Mouse (Mus musculus) forebrain, postnatal 0 days (tissue): ENCODE measurements at regions not wholly inside any gene's neighbourhood (a gene's known extent, or its start where the extent isn't known, plus 50 kb on each side); places are given as distances from the start of the nearest gene placed in this dataset.

Experiments used
- ATAC-seq: fragments of 200-750 bp; cut with Nextera tagmentation; 2 replicates; pipeline ENCODE4 v1.8.0; 2017; ENCODE audit warnings: mild to moderate bottlenecking, moderate library complexity
- DNase-seq: peaks from one replicate; pipeline ENCODE4 v3.0.0-alpha.2; 2015
- H3K27ac ChIP-seq: fragments of 300-500 bp; sonication (generic); 2 replicates; pipeline ENCODE4 v1.5.1; 2014; ENCODE audit warnings: low read depth, mild to moderate bottlenecking, antibody characterized with exemption, low read length, moderate library complexity, mixed read lengths
- H3K27me3 ChIP-seq: fragments of 300-500 bp; sonication (generic); 2 replicates; pipeline ENCODE4 v1.6.1; 2014; ENCODE audit warnings: mild to moderate bottlenecking, low read length, mixed read lengths; ENCODE audit not compliant: insufficient read depth
- H3K36me3 ChIP-seq: fragments of 300-500 bp; sonication (generic); 2 replicates; pipeline ENCODE4 v1.6.1; 2014; ENCODE audit warnings: mild to moderate bottlenecking, moderate library complexity; ENCODE audit not compliant: insufficient read depth
- H3K4me1 ChIP-seq: fragments of 300-500 bp; sonication (generic); 2 replicates; pipeline ENCODE4 v1.6.1; 2014; ENCODE audit warnings: antibody characterized with exemption; ENCODE audit not compliant: insufficient read depth
- H3K4me2 ChIP-seq: fragments of 300-500 bp; sonication (generic); 2 replicates; pipeline ENCODE4 v1.6.1; 2014; ENCODE audit warnings: low read depth, mild to moderate bottlenecking, moderate library complexity
- H3K4me3 ChIP-seq: fragments of 300-500 bp; sonication (generic); 2 replicates; pipeline ENCODE4 v1.5.1; 2014; ENCODE audit warnings: low read depth, low read length, mixed read lengths
- H3K9ac ChIP-seq: fragments of 300-500 bp; sonication (generic); 2 replicates; pipeline ENCODE4 v1.6.1; 2014; ENCODE audit warnings: mild to moderate bottlenecking
- H3K9me3 ChIP-seq: fragments of 300-500 bp; sonication (generic); 2 replicates; pipeline ENCODE4 v1.6.1; 2016; ENCODE audit warnings: low read length
- CTCF ChIP-seq: sonication (generic); IDR thresholded peaks from 2 replicates; pipeline ENCODE4 v1.5.1; 2016; ENCODE audit warnings: antibody characterized with exemption, control low read depth, low read depth
- WGBS: fragments of 180-500 bp; shearing (Covaris S2); extraction: QIAGEN DNeasy Blood & Tissue Kit; methylation state at CpG from one replicate; pipeline ENCODE4 v1.1.7; 2014; 5-methylcytosine and 5-hydroxymethylcytosine counted together

DNA sequence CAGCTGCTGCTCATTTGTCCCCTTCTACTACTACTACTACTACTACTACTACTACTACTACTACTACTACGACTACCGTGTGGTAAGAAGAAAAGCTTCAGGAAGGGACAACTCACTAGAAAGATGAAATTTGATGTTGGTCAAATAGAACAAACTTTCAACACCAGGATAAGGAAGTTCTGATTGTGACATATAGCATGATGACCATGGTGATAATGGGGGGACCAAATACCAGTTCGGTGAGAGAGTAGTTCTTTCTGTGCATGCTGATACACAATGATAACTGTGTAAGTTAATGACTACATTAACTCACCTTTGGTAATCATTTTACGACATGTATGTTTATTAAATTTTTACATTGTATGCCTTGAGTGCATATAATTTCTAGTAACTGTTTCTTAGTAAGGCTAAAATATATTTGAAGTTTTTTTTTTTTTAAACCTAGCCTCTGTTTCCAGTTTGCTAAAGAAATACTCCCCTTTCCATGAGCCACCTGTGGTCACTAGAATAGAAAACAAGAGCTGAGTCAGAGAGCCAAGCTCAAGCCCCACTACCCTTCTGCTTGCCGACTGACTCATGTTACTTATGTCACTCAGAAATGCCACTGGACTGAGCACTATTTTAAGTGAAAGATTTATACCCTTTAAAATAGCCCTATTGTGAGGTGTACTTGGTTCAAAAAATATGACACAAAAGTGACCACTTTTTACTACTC, 62.3 kb upstream of the Il6 start:
- no peak for TF ChIP-seq CTCF
- H3K4me3 ChIP-seq = no peak overlapping the region
- H3K4me2 ChIP-seq = no peak overlapping the region
- H3K27me3 ChIP-seq = no peaks in the 10 kb centered on the region
- no peaks in the 10 kb centered on the region for H3K9me3 ChIP-seq
- no peak overlapping the region for H3K9ac ChIP-seq
- WGBS = 86% methylated on average over 5 of the region's 5 CpGs
- DNase-seq (no peak), ATAC-seq (no peak)
- no peaks in the 10 kb centered on the region for H3K4me1 ChIP-seq
- no peak overlapping the region for H3K27ac ChIP-seq
- no peaks in the 10 kb centered on the region for H3K36me3 ChIP-seq

DNA sequence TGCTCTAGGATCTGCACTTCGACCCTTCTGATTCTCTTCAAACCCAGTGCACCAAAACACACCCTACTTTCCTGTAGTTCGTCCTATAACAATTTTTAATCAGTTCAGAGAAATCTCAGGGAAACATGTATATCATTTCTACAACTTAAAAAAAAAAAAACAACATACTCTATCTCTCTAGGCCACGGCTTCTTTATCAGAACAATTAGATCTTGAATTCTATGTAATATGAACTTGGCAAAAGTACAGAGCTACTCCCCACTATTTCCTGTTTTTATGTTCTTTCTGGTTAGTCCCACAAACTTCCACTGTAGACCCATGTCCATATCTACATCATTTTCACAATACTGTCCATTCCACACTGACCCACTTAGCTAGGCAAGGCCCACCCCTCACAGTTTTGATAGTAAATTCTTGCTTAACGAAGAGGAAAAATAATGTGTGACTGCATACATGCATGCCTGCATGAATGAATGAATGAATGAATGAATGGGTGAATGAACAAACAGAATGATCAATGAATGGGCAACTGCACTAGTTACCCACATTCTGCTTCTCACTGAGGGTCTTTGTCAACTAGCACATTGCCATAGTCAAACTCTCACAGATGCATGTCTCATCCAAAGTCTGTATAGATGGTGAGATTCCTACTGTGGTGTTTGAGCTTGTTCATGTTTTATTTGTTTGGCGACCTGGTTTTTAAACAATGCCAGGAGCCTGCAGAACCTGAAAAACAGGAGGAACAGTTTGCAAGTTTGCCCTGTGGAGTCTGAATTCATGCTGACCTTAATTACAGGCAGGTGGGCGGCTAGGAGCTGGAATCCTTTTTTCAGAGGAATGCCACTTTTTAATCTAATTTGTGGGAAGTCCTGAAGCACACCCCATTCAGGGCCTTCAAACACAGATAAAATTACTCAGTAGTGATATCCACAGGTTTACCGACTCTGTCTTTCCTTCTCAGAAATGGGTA, 61.2 kb upstream of the Il6 start:
- H3K36me3 ChIP-seq = no peaks in the 10 kb centered on the region
- no peak for ATAC-seq
- WGBS = 53% methylated on average over 7 of the region's 7 CpGs
- TF ChIP-seq CTCF = no peak
- no peak overlapping the region for H3K4me3 ChIP-seq
- H3K4me1 ChIP-seq = no peaks in the 10 kb centered on the region
- no peak for DNase-seq
- H3K27me3 ChIP-seq = no peaks in the 10 kb centered on the region
- H3K27ac ChIP-seq = no peak overlapping the region
- no peak overlapping the region for H3K4me2 ChIP-seq
- no peak overlapping the region for H3K9ac ChIP-seq
- H3K9me3 ChIP-seq = no peaks in the 10 kb centered on the region
